Mouse (Mus musculus): ENCODE data around the gene Zfand3.

- no peak for TF ChIP-seq CTCF (IDR thresholded peaks at IDR 0.05; ENCODE audit: low read depth, low read length)
- TF ChIP-seq POLR2A (IDR thresholded peaks at IDR 0.05; ENCODE audit: insufficient read depth, low read length) = no peak
- TF ChIP-seq EP300 (IDR thresholded peaks at IDR 0.05; ENCODE audit: insufficient read depth, low read depth, low read length) = no peak
Measured at GRCm38 (mm10) chr17:30199374-30200247, 195.1 kb downstream of the Zfand3 start.

Data from ES-Bruce4 (cell line).